Mouse (Mus musculus) layer of hippocampus, adult 11-12 months (tissue): ENCODE data around the gene Efna5.
A peak's percentile ranks its signal among the peaks of the same experiment; 100 is the strongest.

ENCODE experiments used
- DNase-seq: peaks from one replicate; pipeline ENCODE4 v3.0.0; 2022; ENCODE audit warnings: low spot score

Gene Efna5

DNA sequence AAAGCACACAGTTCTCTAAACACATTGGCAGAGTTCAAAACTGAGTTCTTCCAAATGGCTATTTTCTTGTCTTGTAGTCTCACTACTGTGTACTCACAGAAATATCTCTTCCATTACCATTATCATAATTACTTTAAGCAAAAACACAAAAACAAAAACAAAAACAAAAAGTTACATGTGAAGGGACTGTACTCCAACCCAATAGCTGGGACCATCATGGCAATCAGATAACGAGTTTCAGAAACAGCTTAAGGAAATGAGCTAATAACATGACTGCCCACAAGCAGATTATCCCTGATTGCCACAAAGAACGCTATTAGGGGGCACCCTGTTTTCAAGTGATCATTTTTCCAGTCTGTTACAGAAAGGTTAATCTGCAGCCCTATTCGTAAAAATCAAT is 93.3 kb downstream of the Efna5 start:
- DNase-seq = no peak

DNA sequence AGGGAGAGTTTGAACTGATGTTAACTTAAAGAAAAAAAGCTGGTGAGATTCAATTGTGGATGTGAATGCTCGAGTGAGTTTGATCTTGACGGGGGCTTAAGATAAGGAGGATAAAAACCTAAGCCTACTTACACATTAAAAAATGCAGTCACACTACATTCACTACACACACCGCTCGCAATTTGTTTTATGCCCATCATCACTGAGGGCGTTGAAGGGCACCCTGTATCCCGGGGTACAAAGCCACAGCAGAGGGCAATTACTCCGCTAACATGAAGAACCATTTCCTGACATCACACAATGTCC is 94.6 kb downstream of the Efna5 start:
- DNase-seq = no peak

DNA sequence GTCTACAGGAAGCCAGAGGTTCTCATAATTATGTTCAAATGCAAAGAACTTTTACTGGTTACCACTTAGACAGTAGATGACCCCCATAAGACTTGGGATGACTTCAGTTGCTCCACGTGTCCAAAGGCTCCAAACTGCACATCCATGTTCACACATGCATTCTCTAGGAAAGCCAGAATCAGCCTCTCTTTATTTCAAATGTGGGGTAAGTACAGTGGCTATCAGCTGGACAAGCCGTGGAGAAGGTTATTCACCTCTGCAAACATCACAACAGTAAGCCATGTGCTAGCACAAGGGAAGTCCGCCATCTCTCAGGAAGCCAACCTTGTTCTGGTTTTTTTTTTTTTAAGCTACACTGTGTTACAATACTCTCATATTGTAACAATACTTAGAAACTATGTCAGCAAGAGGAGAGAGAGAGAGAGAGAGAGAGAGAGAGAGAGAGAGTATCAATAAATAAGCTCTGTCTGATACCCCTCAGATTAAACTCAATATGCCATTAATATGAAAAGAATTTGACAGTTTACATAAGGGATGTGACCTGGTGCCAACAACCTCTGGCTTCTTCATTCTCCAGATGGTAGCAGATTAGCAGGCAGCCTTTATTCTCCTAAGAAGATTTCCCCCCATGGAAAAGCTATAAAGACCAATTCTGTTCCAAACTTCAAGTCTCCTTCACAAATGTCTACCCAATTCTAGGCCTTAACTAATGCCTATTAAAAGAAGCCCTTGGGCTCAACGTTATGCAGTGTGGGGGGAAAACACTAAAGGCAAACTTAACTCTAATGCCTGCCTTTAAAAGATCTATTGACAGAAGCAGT is 95.1 kb downstream of the Efna5 start:
- no peak for DNase-seq

DNA sequence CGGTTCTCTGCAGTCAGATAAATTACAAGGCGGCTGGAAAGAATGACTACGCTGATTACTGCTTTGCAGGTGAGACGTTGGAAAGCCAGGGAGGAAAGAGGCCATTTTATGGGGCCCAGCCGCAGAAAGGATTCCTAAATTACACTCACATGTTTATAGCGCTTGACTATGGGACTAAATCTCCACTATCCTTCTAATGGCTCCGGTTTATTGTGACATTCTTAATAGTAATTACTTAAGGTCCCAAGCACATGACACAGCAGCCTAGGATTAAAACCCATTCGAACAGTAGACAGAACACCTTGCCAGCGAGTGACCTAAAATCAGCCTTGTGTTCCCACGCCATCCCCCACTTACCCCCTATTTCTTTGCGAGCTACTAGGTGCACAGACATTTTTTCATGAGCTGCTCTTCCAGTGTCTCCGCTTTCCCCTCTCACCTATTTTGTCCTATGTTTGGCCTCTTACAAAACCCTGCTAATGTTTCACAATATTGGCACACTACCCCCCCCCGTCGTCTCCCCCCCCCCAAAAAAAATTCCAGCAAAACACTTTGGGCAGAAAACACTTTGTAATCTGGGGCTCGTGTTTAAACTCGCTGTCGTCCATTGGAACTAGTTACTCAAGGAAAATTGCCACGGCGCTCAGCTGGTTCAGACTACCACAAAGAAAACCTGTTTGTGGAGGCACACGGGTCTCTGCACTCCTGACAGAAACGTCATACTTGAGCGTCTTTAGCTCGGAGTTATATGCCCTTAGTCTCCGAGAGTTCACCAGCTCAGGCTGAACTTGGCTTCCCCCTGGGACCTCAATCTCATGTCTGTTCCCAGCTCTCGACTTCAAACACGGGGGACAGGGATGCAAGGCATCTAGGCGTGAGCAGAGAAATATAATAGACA is 96.6 kb downstream of the Efna5 start:
- no peak for DNase-seq

DNA sequence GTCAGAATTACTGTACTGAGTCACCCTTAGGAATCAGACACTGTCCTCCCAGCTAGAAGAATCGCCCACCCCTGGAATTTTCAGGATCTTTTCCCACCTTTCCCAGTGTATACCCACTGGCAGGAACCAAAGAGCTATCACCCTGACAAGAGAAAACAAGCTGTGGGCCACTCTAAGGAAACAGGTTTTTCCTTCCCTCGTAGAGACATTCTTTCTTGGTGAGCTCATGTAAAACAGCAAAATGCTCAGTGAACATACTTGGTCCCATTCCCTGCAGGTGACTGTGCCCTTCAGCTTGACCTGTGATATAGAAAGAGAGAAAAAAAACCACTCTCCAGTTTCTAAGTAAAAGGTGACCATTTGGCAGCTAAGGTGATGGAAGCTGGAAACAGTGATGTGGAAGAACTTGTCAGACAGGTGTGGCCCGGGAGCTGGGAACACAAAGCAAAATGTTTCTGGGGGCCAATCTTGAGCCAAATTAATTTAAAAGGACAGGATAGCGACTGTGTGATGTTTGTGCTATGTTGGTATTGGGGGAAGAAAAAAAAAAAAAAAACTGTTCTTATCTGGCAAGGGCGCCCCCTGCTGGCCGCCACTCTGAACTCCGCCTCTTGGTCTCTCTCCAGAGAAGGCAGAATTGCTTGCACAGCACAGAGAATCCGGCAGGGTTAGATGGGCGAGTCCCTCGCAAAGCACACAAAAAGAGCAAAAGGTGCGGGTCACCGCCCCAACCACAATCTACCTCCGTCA is 97.4 kb downstream of the Efna5 start:
- peak; percentile 85 for DNase-seq

DNA sequence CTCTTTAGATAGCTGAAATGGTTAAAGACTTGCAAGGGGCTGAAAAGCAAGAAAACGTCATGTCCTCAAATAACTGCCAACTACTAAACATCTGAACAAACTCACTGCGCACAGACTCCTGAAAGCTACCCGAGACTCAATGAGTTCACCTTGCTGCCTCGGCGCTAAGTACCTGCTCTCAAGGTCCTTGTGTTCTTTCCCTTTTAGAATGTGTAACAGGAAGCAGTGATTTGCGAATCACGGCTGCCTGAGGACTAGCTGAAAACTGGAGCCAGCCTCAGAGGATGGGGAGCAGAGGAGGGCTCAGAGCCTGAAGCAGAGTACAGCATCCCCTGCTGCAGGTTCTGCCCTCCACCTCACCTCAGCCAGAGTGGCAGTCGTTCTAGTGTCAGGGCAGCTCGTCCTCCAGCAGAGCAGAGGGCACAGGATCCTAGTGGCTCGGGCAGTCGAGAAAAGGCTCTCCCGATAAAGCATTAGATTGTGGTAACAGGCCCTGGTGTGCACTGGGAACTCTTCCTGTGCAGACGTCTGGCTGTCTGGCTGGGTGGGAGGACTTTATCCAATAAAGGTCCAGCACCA is 98.2 kb downstream of the Efna5 start:
- DNase-seq = no peak

DNA sequence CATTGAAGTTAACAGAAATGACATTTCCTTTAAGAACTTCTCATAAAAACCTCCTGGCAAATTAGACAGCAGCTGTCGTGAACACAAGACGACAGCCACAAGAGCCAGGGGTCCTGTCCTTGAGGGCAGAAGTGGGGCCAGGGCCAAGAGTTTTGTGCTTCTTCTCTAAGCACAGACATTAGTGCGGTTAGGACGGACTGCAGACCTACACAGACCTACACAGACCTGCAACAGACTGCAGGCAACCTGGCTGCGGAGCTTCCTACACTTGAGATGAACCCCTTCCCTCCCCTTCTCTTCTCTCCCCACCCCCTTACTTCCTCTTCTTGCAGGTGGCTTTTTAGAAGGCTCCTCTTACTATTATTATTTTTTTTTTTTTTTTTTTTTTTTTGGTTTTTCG is 100.0 kb downstream of the Efna5 start:
- no peak for DNase-seq

DNA sequence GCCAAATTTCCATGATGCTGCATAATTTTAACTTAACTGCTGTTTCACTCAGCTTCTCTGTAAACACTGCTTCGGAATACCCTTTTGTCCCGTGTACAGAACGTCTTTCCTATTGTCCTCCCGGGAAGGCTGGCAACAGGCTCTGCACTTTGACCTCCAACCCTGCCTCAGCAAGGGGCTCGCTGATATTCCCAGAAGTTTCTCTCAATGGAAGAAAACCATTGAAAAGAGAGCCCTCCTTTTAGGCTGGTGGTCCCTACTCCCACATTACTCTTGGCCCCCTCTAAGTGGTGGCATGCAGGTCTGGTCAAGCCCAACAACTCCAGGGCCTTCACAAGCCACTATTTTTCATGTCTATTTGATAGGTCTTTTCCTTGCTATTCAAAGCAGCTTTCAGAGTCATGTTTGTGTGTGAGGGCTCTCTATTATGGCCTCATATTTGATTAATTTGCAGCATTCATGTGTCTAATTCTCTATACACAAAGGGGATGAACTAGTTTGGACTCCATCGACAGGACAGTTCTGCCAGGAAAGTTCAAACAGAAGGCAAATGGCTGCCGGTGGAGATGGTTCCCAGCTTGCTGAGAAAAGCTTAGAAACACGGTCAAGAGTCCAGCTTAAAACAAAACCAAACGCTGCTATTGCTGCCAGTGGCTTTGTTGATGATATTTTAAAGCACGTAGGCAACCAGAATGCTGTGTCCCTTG is 103.1 kb downstream of the Efna5 start:
- no peak for DNase-seq

DNA sequence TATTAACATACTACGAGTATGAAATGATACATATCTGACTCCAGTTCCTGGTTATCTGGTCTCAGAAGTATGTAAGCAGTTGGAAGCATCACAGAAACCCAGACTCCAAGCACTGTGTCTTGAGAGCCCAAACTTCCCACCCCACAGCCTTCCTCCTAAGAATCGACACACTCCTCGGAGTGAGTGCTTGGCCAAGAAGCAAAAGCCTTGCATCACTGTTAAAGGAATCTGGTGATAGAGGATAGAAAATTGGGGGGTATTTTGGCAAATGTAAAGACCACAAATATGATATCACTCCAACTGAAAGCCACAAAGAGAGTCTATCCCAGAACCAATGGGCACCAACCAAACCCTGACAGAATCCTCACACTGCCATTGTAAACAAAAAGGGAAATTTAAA is 104.4 kb downstream of the Efna5 start:
- no peak for DNase-seq

DNA sequence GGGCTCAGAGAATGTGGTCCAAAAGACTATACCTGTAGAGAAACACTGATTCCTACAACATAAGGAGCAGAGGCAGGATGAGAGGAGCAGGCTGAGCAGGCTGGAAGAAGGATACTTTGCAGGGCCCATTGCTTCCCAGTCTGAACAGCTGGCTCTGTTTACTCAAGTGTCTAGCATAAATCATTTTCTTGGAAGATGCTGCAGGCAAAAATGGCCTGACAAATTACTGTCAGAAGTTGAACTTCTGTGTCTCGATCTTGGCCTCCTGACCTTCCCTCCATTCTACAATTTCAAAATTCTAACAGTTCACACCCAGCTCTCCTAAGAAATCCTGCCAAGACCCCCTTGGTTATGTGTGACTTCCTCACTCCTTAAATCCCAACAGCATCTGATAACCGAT is 105.1 kb downstream of the Efna5 start:
- DNase-seq = no peak

DNA sequence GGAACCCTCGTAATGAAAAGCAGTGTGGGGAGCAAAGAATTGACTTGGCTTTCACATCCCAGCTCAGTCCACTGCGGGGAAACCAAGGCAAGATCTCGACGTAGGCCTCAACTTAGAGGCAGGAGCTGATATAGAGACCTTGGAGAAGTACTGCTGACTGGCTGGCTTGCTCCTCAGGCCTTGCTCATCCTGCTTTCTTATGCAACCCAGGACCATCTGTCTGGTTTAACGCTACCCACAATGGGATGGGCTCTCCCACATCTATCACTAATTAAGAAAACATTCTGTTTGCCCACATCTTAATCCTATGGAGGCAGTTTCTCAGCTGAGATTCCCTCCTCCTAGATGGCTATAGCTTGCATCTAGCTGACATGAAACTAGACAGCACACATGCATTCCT is 105.7 kb downstream of the Efna5 start:
- DNase-seq = no peak

DNA sequence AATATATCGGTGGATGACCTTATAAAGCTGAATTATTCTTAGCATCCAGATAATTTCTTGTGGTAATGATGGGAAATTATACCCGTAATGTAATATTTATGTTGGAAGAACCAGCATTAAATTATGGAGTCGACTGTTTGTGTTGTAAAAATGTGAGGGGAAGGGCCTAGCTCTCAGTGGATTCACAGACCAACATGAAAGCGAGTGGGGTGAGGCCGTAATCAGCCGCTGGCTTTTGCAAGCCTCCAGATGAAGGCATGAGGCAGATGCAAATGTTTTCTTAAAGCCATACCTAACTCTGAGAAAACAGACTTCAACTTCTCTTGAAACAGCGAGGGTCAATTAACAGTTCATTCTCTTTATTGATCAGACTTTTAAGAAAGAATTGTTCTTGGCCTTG is 106.4 kb downstream of the Efna5 start:
- DNase-seq = no peak

DNA sequence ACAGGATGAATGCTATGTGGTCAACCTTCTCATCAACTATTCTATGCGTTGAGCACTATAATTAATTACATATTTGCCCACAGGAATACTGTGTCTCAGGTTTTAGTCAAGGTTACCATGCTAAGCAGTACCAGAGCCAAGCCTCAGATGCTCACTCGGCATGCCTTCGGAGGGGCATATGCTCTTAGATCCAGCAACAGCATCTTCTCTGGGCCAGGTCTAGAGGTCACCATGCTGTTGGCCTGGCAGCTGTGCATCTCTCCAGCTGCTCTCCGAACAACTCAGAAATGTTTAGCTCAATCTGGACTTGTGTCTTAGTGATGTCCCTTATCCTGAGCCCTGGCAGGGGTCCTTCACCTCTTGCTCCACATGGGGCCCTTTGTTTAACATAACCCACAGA is 114.4 kb downstream of the Efna5 start:
- DNase-seq = no peak

DNA sequence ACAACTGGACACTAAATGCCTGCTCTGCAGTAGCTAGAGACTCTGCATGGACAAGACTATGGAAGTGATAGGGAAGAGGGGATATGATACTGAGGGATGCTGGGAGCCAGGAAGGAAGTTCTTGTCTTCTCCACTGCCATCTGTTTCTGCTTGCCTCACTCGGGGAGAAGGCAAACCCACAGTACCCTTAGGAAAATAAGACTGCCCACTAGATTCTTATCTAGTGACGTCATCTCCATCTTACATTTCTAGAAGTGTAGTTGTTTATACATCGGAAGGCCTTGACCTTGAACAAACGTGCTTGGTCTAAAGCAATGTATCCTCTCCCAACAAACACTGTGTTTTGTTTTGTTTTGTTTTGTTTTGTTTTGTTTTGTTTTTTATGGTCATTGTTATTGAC is 116.0 kb downstream of the Efna5 start:
- no peak for DNase-seq

DNA sequence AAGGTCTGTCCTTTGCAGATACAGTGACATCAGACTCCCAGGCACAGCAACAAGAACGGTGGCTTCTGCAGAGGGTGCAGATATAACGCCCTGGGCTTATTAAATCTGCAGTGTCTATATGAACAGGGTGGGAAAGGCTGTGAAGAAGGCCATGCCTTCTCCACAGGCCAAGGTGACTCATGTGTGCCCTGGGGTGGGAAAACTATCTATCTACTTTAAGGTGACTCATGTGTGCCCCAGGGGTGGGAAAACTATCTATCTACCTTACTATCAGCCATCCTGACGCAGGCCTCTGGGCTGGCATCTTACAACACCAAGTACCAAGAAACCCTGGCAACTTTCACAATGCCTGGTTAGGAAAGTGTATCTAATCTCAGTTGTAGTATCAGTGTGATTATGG is 124.2 kb downstream of the Efna5 start:
- no peak for DNase-seq

DNA sequence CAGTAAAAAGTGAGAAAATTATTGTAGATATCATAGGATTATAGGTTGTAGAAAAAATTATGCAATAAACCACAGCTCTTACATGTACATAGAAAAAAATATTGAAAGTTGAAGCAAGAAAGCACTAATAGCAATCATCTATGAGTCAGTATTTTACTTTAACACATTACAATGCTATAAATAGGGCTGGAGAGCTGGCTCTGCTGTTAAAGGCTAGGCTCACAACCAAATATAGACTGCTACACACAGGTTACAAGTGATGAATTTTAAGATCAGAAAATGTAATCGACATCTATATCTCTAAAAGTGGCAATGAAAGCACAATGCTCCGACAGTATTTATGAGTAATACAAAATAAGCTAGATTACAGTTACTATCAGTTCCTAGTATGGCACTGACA is 125.5 kb downstream of the Efna5 start:
- DNase-seq = no peak

DNA sequence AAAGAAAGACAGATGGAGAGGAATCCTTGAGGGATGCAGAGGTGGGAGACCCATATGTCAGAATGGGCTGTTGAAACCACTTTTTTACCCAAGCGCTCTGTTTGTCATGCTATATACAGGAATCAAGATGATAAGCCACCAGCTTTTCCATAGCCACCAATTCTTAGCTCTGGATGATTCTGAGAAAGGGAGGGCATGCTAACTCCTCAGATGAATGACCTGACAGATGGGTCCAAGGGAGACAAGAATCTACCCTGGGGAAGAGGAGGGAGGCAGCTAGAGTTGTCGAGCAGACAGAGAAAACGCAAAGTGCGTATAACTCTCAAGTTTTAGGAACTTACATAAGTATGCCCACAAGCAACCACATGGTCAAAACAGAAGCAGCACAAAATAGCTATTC is 126.5 kb downstream of the Efna5 start:
- no peak for DNase-seq

DNA sequence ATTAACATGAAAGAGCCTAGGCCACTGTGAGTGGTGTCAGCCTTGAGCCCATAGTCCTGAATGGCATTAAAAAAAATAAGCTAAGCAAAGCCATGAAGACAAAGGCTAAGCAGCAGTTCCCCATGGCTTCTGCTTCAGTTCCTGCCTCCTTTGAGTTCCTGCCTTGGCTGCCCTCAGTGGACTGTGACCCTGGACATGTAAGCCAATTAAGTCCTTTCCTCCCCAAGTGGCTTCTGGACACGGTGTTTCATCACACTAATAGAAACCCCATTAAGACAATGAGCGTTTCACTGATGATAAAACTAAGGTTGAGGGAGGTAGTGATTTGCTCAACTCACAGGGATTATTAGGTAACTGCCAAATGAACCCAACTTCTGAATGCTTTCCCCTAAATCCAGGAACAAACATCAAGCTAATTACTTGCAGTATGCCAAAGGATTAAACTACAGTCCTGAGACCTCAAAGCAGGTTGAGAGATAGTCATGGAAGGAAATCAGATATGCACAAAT is 128.7 kb downstream of the Efna5 start:
- no peak for DNase-seq

DNA sequence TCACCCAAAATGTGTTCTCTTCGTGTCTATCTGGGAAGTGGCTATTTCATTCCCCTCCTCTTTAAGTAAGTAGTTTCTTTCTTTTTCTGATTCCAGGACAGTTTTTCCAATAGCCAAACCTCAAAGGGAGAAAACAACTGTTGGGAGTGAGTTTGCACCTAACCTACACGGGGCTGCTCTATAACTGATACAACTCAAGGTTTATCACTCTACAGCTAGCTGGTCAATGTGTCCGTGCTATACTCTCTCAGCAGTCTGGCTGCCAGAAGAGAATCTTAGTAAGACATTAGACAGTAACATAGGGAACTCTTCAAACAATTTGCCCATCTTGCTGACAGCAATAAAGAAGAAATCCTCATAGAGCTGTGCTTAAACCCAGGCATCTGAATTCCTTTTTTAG is 130.5 kb downstream of the Efna5 start:
- DNase-seq = no peak

DNA sequence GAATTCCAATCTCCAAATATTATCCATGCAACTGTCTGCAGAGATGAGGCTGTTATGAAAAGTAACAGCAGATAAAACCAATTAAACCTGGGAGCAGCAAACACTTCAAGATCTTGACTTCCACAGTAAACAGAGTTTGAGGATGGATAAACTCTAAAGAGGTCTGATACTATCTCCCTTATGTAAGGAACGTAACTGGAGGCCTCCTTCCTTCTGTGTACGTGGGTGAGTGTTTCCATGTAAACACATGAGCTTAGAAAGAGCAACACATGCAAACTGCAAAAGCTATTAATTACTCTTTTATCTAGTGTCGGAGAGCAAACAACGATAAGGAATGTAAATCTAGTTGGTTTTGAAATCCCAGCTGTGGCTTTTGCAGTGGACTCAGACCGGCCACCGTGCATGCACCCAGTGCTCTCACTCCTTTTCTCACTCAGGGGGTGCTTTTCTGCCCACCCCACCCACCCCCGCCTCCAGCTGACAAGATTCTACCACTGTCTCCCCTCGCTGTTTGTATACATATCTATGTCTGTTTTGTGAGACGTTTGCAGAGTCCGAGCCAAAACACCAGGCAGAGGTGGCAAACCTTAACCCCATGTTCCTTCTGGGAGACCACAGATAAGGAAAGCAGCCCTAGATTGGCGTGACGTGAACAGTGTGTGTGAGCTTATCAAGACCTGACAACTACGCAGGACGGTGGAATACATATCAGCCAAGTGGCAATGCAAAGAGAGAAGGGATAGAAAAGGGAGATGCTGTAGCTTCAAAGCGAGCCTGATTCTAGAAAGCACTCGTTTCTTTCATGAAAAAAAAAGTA is 132.1 kb downstream of the Efna5 start:
- no peak for DNase-seq

DNA sequence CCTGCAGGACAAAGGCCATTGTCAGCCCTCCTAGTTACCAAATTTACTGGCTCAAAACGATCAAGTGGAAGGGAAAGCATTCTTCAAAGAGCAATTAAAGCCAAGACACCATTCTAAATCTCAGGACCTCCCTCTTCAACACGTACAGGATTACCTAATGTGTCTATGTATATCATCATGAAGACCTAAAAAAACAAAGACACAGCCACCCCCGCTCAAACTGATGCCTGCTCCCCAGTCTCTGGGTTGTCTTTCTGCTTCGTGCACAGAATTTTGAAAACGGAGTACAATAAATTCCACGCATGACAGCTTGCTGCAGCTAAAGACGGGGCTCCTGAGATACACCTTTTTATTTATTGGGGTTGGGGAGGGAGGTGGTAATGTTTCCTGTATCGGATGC is 133.7 kb downstream of the Efna5 start:
- DNase-seq = no peak
